Mouse (Mus musculus) kidney, postnatal 0 days (tissue): ENCODE data around the gene Sapcd1. TPM values are rescaled to one million over a fixed set of nuclear protein-coding genes. Genes with fewer than 3 reads are reported as not detected.
A peak's percentile ranks its signal among the peaks of the same experiment; 100 is the strongest.
"Not testable (repeated sequence)": the region's sequence is repeated elsewhere in the genome, so short reads cannot be mapped to it uniquely, and the experiment has no call there.

Experiments used
- ATAC-seq: fragments of 200-750 bp; cut with Nextera tagmentation; replicated peaks from 2 replicates; pipeline ENCODE4 v1.8.0; 2017; ENCODE audit warnings: low read depth, moderate number of reproducible peaks, moderate TSS enrichment, moderate library complexity; ENCODE audit not compliant: low FRiP score
- DNase-seq: peaks from one replicate; pipeline ENCODE4 v3.0.0-alpha.2; 2016; ENCODE audit warnings: low spot score
- H3K27ac ChIP-seq: fragments of 300-500 bp; sonication (generic); 2 replicates; pipeline ENCODE4 v1.5.1; 2014; ENCODE audit warnings: mild to moderate bottlenecking
- H3K27me3 ChIP-seq: fragments of 300-500 bp; sonication (generic); 2 replicates; pipeline ENCODE4 v1.6.1; 2014; ENCODE audit warnings: low read length, mixed read lengths; ENCODE audit not compliant: insufficient read depth
- H3K36me3 ChIP-seq: fragments of 300-500 bp; sonication (generic); 2 replicates; pipeline ENCODE4 v1.6.1; 2014; ENCODE audit warnings: low read length, mixed read lengths; ENCODE audit not compliant: insufficient read depth
- H3K4me1 ChIP-seq: fragments of 300-500 bp; sonication (generic); replicated peaks from 2 replicates; pipeline ENCODE4 v1.6.1; 2014; ENCODE audit warnings: antibody characterized with exemption, low read length, mixed read lengths; ENCODE audit not compliant: insufficient read depth
- H3K4me2 ChIP-seq: fragments of 300-500 bp; sonication (generic); 2 replicates; pipeline ENCODE4 v1.6.1; 2014; ENCODE audit warnings: mild to moderate bottlenecking, low read length, moderate library complexity, mixed read lengths
- H3K4me3 ChIP-seq: fragments of 300-500 bp; sonication (generic); replicated peaks from 2 replicates; pipeline ENCODE4 v1.5.1; 2014; ENCODE audit warnings: low read depth, low read length
- H3K9ac ChIP-seq: fragments of 300-500 bp; sonication (generic); 2 replicates; pipeline ENCODE4 v1.6.1; 2014; ENCODE audit warnings: low read depth, low read length
- H3K9me3 ChIP-seq: fragments of 300-500 bp; sonication (generic); replicated peaks from 2 replicates; pipeline ENCODE4 v1.6.1; 2016; ENCODE audit warnings: low read length, inconsistent platforms, mixed read lengths
- CTCF ChIP-seq: IDR thresholded peaks from 2 replicates; pipeline ENCODE4 v1.5.1; 2016; ENCODE audit warnings: antibody characterized with exemption, low read depth, mild to moderate bottlenecking, moderate library complexity
- WGBS: fragments of 180-500 bp; shearing (Covaris S2); extraction: QIAGEN DNeasy Blood & Tissue Kit; methylation state at CpG from one replicate; pipeline ENCODE4 v1.1.7; 2014; 5-methylcytosine and 5-hydroxymethylcytosine counted together
- polyA plus RNA-seq: library from polyadenylated mRNA; unstranded; fragments of >200 nt; fragmentation: Nextera tagmentation; extraction: Ambion mirVana; gene quantifications from 2 replicates; pipeline ENCODE4 v1.2.1, GENCODE M21; 2015

Gene Sapcd1
- polyA plus RNA-seq, 1 experiment from 2014 or later = 3.7 TPM

DNA sequence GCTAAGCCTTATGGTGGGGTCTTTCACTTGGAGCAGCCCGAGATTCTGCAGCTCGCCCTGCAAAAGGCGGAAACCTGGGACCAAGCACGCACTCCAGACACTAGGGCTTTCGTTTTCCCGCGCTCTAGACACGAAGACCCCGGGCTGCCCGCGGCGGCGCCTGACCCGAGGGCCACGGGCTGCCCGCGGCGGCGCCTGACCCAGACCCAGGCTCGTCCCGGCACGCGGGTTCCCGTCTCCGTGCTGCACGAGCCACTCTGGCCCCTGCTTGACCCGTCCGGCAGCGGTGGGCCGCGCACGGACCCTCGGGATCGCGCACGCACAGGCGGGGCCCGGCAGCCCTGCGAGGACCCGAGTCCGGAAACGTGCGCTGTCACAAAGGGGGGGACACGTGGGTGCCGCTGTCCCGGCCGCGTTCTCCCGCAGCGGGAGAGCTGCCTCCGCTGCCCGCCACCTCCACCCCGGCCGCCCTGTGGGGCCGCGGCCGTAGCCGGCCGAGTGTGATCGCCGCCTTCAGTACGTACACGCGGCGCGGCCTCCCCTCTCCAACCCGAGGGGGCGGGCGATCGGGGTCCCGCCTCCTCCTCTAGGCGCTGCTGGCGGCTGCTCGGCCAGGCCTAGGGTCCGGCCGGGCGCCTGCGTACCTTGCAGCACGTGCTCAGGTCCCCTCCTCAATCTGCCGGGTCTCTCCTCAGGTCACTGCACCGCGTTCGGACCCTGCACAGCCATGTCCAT is 26.9 kb downstream of the Sapcd1 start, which contains the start of gene Vars:
Gene Vars (plus strand): TSS at position 271 of the 735 bp plus-strand sequence.
- Histone ChIP-seq H3K4me2 (peak within 1 kb of the TSS; percentile 100), H3K9ac (peak within 1 kb of the TSS; percentile 85), H3K4me1 (peaks cover 14% of the 10 kb centered on the region), H3K27ac (peak within 1 kb of the TSS; percentile 98), H3K27me3 (no peaks in the 10 kb centered on the region), H3K4me3 (peak within 1 kb of the TSS; percentile 78), H3K36me3 (peaks cover 18% of the 10 kb centered on the region), H3K9me3 (no peaks in the 10 kb centered on the region)
- DNase-seq (peak; percentile 91), ATAC-seq (peak; percentile 91)
- WGBS = under 1% methylated on average over 81 of the region's 83 CpGs
- TF ChIP-seq CTCF = no peak

DNA sequence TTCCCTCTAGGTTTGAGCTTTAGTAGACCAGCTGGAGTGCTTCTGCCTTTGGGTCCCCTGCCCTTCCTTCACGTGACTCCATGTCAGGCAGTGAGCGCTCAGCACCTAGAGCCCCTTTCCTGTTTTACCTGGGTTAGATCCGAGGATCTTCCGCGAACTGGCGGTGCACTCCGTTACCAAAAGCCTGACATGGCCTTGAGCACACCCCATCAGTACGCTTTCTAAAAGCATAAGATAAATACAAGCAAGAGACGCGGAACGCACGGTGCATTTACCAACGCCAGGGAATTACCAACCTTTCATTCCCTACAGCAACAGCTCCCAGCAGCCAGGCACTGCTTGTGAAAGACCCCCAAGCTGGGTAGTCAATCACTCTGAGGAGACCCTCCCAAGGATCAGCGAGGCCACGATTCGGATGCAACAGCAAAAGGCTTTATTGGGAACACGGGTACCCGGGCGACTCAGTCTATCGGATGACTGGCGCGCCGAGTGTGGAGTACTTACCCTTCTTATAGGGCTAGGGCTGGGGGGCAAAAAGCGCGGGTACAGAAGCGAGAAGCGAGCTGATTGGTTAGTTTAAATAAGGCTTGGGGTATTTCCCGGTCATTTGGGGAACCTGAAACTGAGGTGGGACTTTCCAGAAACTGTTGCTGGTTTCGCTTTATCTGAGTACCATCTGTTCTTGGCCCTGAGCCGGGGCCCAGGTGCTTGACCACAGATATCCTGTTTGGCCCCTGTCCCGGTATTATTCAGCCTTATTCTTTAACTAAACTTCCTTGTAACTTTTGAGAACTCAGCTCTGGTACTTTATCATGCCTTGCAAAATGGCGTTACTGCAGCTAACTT is 27.7 kb downstream of the Sapcd1 start:
- H3K27me3 ChIP-seq, ATAC-seq, H3K9me3 ChIP-seq: not testable (repeated sequence)
- H3K4me3 ChIP-seq = peak overlapping the region; percentile 78
- DNase-seq = peak; percentile 19
- peaks cover 14% of the 10 kb centered on the region for H3K4me1 ChIP-seq
- H3K9ac ChIP-seq = peak overlapping the region; percentile 85
- peaks cover 10% of the 10 kb centered on the region for H3K36me3 ChIP-seq
- peak overlapping the region; percentile 100 for H3K4me2 ChIP-seq
- 16% methylated on average over 28 of the region's 32 CpGs for WGBS
- H3K27ac ChIP-seq = peak overlapping the region; percentile 98

DNA sequence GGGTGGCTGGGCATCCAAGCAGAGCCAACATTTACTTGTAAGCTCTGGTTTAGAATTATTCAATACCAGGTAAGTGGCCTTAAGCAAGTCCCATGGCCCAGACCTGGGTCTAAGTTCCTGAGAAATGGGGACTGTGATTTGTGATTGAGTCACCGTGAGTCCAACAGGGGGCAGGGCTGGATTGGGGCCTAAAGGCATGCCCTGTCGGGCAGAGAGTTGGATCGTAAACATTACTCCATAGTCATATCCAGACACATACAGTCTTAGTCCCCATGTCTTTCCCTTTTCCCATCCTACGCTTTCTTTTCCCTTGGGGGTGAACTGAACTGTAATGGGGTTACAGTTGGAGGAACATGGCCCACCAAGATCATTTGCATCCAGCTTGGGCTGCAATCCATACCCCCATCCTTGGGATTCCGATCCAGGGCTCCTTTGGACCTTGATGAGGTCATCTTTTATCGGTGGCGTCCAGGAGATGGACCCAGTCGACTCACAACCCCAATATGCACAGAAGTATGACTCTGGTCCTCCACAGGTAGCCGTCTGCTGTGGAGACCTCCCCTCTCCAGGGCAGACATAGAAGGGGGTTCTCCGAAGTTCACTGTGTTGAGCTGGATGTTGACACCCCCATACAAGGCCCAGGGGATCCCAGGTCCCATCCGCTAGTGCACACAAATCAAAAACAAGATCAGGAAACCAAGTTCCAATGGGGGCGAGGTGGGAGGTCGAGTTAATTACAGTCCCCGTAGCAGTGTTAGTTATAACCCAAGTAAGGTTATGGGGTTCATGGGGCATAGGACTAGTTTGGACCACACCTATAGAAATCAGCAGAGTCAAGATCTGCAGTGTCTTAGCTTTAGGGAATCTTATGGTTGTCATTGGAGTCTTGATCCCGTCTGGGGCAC is 29.0 kb downstream of the Sapcd1 start:
- Histone ChIP-seq H3K4me2 (peak overlapping the region; percentile 68; the same call in 1 of the 2 replicates), H3K27ac (no peak overlapping the region), H3K27me3 (no peaks in the 10 kb centered on the region), H3K4me3 (no peak overlapping the region), H3K9ac (no peak overlapping the region), H3K4me1 (peaks cover 14% of the 10 kb centered on the region), H3K36me3 (no peaks in the 10 kb centered on the region), H3K9me3 (no peaks in the 10 kb centered on the region)
- no peak for DNase-seq
- no peak for ATAC-seq
- WGBS = 93% methylated on average over 15 of the region's 15 CpGs
- no peak for TF ChIP-seq CTCF

DNA sequence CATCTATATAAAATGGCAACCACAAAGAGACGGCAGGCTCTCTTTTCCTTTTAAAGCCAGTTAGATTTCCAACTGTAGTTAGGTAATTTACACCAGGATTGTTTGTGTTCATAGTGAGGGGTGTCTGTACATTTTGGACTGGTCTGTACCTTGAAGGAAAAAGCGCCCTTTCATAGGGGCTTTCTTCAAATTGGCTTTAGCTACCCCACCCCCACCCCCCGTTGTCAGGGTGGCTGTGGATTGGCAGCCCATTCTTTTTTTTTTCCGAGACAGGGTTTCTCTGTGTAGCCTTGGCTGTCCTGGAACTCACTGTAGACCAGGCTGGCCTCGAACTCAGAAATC is 30.7 kb downstream of the Sapcd1 start:
- 0 out of 2 replicates have a peak overlapping the region, but pooled peaks have one; percentile 18 for H3K4me2 ChIP-seq
- WGBS = 88% methylated on average over 5 of the region's 5 CpGs
- no peak for DNase-seq

DNA sequence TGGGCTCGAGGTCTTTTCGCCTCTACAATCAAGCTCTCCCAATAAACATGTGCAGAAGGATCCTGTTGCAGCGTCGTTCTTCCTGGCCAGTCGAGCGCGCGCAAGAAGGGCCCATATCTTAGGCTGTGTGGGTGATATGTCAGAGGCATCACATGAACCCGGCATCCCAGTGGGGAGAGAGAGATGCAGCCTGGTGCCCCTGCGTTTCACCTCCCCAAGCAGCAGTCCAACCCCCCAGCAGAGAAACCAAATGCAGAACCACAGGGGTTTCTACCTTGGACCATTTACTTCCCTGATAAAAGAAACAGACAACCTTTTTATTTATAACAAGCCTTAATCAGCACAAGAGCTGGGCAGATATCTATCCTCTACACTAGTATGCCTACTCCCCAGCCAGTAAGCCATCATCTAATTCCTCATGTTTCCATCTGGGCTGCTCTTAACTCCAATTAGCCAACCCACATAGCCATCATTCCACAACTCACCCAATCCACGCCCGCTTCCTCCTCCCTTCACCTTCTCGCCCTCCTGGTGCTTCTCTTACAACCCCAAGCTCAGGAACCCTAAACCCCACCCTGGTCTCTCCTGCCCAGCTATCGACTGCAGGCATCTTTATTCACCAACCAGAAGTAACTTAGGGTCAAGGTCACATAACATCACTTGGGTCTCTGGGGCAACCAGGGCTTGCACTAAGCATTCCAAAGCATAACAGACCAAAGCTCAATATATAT is 31.2 kb downstream of the Sapcd1 start:
- DNase-seq (no peak), ATAC-seq (no peak)
- H3K4me1 ChIP-seq = peaks cover 8% of the 10 kb centered on the region; the same call in 1 of the 2 replicates
- H3K9me3 ChIP-seq = no peaks in the 10 kb centered on the region
- WGBS = 79% methylated on average over 12 of the region's 14 CpGs
- no peaks in the 10 kb centered on the region for H3K27me3 ChIP-seq
- no peak overlapping the region for H3K9ac ChIP-seq
- no peaks in the 10 kb centered on the region for H3K36me3 ChIP-seq
- 0 out of 2 replicates have a peak overlapping the region, but pooled peaks have one; percentile 18 for H3K4me2 ChIP-seq
- no peak overlapping the region for H3K27ac ChIP-seq
- no peak overlapping the region for H3K4me3 ChIP-seq
- no peak for TF ChIP-seq CTCF

More for the DNA sequence above, 30.7 kb downstream of the Sapcd1 start:
- no peaks in the 10 kb centered on the region for H3K27me3 ChIP-seq
- no peak for ATAC-seq
- H3K4me1 ChIP-seq = peaks cover 8% of the 10 kb centered on the region; the same call in 1 of the 2 replicates
- no peaks in the 10 kb centered on the region for H3K36me3 ChIP-seq
- no peak overlapping the region for H3K27ac ChIP-seq
- H3K9me3 ChIP-seq = no peaks in the 10 kb centered on the region
- H3K9ac ChIP-seq = no peak overlapping the region
- no peak overlapping the region for H3K4me3 ChIP-seq
- TF ChIP-seq CTCF = no peak

DNA sequence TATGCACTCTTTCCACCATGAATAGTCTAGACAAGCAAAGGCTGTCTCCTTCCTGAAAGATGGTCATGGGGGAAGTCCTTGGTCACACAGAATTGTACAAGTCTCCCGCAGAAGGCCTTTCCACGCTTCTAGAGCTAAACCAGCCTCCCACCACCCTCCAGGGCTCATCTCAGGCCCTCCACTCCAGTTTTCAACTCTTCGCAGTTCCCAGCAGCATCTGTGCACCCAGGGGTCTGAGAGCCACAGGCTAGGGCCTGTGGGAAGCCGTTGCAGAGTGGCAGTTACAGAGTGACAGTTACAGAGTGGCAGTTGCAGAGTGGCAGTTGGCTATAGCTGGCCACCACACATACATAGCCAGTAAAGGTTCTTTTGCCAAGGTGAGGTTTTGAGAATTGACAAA is 31.9 kb downstream of the Sapcd1 start:
- DNase-seq, ATAC-seq, H3K4me2 ChIP-seq, H3K27me3 ChIP-seq, H3K4me3 ChIP-seq, H3K4me1 ChIP-seq, H3K27ac ChIP-seq, H3K9ac ChIP-seq, H3K36me3 ChIP-seq, H3K9me3 ChIP-seq: not testable (repeated sequence)
- WGBS = over 99% methylated on average over 4 of the region's 4 CpGs

DNA sequence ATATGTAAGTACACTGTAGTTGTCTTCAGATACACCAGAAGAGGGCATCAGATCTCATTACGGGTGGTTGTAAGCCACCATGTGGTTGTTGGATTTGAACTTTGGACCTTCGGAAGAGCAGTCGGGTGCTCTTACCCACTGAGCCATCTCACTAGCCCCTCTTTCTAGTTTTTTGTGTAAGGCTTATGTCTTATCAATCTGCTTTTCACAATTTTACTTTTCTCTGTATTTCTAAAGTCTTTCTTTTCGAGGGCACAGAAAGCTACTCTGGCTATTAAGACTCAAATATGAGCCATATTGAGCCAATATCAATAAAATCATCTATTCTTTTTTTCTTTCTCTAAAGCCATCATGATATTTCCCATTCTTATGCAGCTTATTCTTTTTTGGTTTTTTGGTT is 32.6 kb downstream of the Sapcd1 start:
- not testable (repeated sequence) for H3K9me3 ChIP-seq, H3K36me3 ChIP-seq, H3K27me3 ChIP-seq, H3K27ac ChIP-seq, H3K9ac ChIP-seq, H3K4me1 ChIP-seq, H3K4me2 ChIP-seq, H3K4me3 ChIP-seq, DNase-seq, ATAC-seq
- WGBS = 88% methylated on average over 4 of the region's 4 CpGs
